Mouse (Mus musculus): ENCODE results near the gene Fyb.

- peak; percentile 63; the same call in 1 of the 2 replicates for TF ChIP-seq CTCF (IDR thresholded peaks at IDR 0.05; ENCODE audit: control insufficient read depth, insufficient read depth, insufficient replicate concordance, low read depth, low read length)
- TF ChIP-seq POLR2A (IDR thresholded peaks at IDR 0.05; ENCODE audit: control insufficient read depth, low read depth, low read length) = no peak
These were observed 48.2 kb downstream of the Fyb start for GRCm38 (mm10) chr15:6570876-6571275.

Data from testis, adult 2 months (tissue).